Mouse (Mus musculus) stomach, embryonic 14.5 days (tissue): ENCODE measurements around the gene Stard8. TPM values are rescaled to one million over a fixed set of nuclear protein-coding genes. Genes with fewer than 3 reads are reported as not detected.
"Not testable (repeated sequence)": the region's sequence is repeated elsewhere in the genome, so short reads cannot be mapped to it uniquely, and the experiment has no call there.

Experiments
- ATAC-seq: fragments of 200-750 bp; cut with Nextera tagmentation; 2 replicates; pipeline ENCODE4 v1.8.0; 2017; ENCODE audit warnings: low read depth, moderate TSS enrichment; ENCODE audit not compliant: insufficient number of reproducible peaks, insufficient read depth, low FRiP score
- H3K27ac ChIP-seq: fragments of 300-500 bp; sonication (generic); 2 replicates; pipeline ENCODE4 v1.5.1; 2014; ENCODE audit warnings: mild to moderate bottlenecking, low read length, moderate library complexity, mixed read lengths
- H3K27me3 ChIP-seq: fragments of 300-500 bp; sonication (generic); 2 replicates; pipeline ENCODE4 v1.6.1; 2014; ENCODE audit warnings: low read length, control low read depth, mixed read lengths; ENCODE audit not compliant: control insufficient read depth, insufficient read depth
- H3K36me3 ChIP-seq: fragments of 300-500 bp; sonication (generic); 2 replicates; pipeline ENCODE4 v1.6.1; 2014; ENCODE audit warnings: mild to moderate bottlenecking, control low read depth, low read length, moderate library complexity, mixed read lengths; ENCODE audit not compliant: control insufficient read depth, insufficient read depth
- H3K4me1 ChIP-seq: fragments of 300-500 bp; sonication (generic); 2 replicates; pipeline ENCODE4 v1.6.1; 2014; ENCODE audit warnings: low read length, control low read depth, mixed read lengths; ENCODE audit not compliant: control insufficient read depth, insufficient read depth
- H3K4me2 ChIP-seq: fragments of 300-500 bp; sonication (generic); replicated peaks from 2 replicates; pipeline ENCODE4 v1.6.1; 2014; ENCODE audit warnings: low read depth, low read length, control low read depth
- H3K4me3 ChIP-seq: fragments of 300-500 bp; sonication (generic); 2 replicates; pipeline ENCODE4 v1.5.1; 2014; ENCODE audit warnings: low read depth, low read length, control low read depth
- H3K9ac ChIP-seq: fragments of 300-500 bp; sonication (generic); replicated peaks from 2 replicates; pipeline ENCODE4 v1.6.1; 2014; ENCODE audit warnings: low read depth, mild to moderate bottlenecking, control low read depth, low read length, moderate library complexity, mixed read lengths
- H3K9me3 ChIP-seq: fragments of 300-500 bp; sonication (generic); 2 replicates; pipeline ENCODE4 v1.6.1; 2016; ENCODE audit warnings: low read depth, low read length, control low read depth; ENCODE audit not compliant: control insufficient read depth
- WGBS: fragments of 180-500 bp; shearing (Covaris S2); extraction: QIAGEN DNeasy Blood & Tissue Kit; methylation state at CpG from one replicate; pipeline ENCODE4 v1.1.7; 2014; 5-methylcytosine and 5-hydroxymethylcytosine counted together
- polyA plus RNA-seq: library from polyadenylated mRNA; unstranded; fragments of >200 nt; fragmentation: Nextera tagmentation; extraction: Ambion mirVana; gene quantifications from 2 replicates; pipeline ENCODE4 v1.2.1, GENCODE M21; 2014

Stard8 gene
- polyA plus RNA-seq, 1 experiment from 2014 or later: 5.2 TPM

- no peaks in the 10 kb centered on the region for H3K27me3 ChIP-seq
- no peaks in the 10 kb centered on the region for H3K4me1 ChIP-seq
- H3K9me3 ChIP-seq: no peaks in the 10 kb centered on the region
- no peak for ATAC-seq
- WGBS: 70% methylated on average over 9 of the region's 9 CpGs
- no peaks in the 10 kb centered on the region for H3K36me3 ChIP-seq
- H3K4me2 ChIP-seq: no peak overlapping the region
- H3K27ac ChIP-seq: no peak overlapping the region
- H3K4me3 ChIP-seq: no peak overlapping the region
- H3K9ac ChIP-seq: no peak overlapping the region
Observed at GRCm38 (mm10) chrX:99067671-99068151, 64.7 kb downstream of the Stard8 start.

GRCm38 (mm10) chrX:99071188-99071587 is 68.1 kb downstream of the Stard8 start:
- Histone ChIP-seq H3K9ac (no peak overlapping the region), H3K27me3 (no peaks in the 10 kb centered on the region), H3K9me3 (no peaks in the 10 kb centered on the region), H3K4me1 (no peaks in the 10 kb centered on the region), H3K36me3 (no peaks in the 10 kb centered on the region), H3K4me2 (no peak overlapping the region), H3K4me3 (no peak overlapping the region), H3K27ac (no peak overlapping the region)
- no peak for ATAC-seq
- WGBS: 94% methylated on average over 7 of the region's 7 CpGs

GRCm38 (mm10) chrX:99072596-99072995 is 69.5 kb downstream of the Stard8 start:
- Histone ChIP-seq H3K36me3 (no peaks in the 10 kb centered on the region), H3K4me1 (no peaks in the 10 kb centered on the region), H3K9ac (no peak overlapping the region), H3K27me3 (no peaks in the 10 kb centered on the region), H3K4me3 (no peak overlapping the region), H3K9me3 (no peaks in the 10 kb centered on the region), H3K27ac (no peak overlapping the region), H3K4me2 (no peak overlapping the region)
- 93% methylated on average over 13 of the region's 13 CpGs for WGBS
- no peak for ATAC-seq

GRCm38 (mm10) chrX:99075111-99075510 is 72.1 kb downstream of the Stard8 start:
- Histone ChIP-seq H3K4me2 (no peak overlapping the region), H3K9me3 (no peaks in the 10 kb centered on the region), H3K9ac (no peak overlapping the region), H3K4me1 (no peaks in the 10 kb centered on the region), H3K36me3 (no peaks in the 10 kb centered on the region), H3K27ac (no peak overlapping the region), H3K4me3 (no peak overlapping the region), H3K27me3 (no peaks in the 10 kb centered on the region)
- no peak for ATAC-seq
- 74% methylated on average over 5 of the region's 5 CpGs for WGBS

GRCm38 (mm10) chrX:99076460-99076859 is 73.4 kb downstream of the Stard8 start:
- Histone ChIP-seq H3K9me3 (no peaks in the 10 kb centered on the region), H3K27me3 (no peaks in the 10 kb centered on the region), H3K4me2 (no peak overlapping the region), H3K4me1 (no peaks in the 10 kb centered on the region), H3K27ac (no peak overlapping the region), H3K4me3 (no peak overlapping the region), H3K36me3 (no peaks in the 10 kb centered on the region), H3K9ac (no peak overlapping the region)
- WGBS: 69% methylated on average over 4 of the region's 4 CpGs
- ATAC-seq: no peak

GRCm38 (mm10) chrX:99078374-99078892 is 75.4 kb downstream of the Stard8 start:
- H3K36me3 ChIP-seq, H3K27me3 ChIP-seq, H3K27ac ChIP-seq, H3K4me1 ChIP-seq, H3K4me2 ChIP-seq, H3K9ac ChIP-seq, H3K4me3 ChIP-seq, H3K9me3 ChIP-seq: not testable (repeated sequence)
- 87% methylated on average over 5 of the region's 7 CpGs for WGBS
- 0 out of 2 replicates have a peak, but pooled peaks have one; percentile 37 for ATAC-seq

GRCm38 (mm10) chrX:99092704-99093103 is 89.7 kb downstream of the Stard8 start:
- H3K4me3 ChIP-seq: no peak overlapping the region
- H3K9me3 ChIP-seq: no peaks in the 10 kb centered on the region
- H3K36me3 ChIP-seq: no peaks in the 10 kb centered on the region
- no peak for ATAC-seq
- H3K4me2 ChIP-seq: no peak overlapping the region
- no peaks in the 10 kb centered on the region for H3K27me3 ChIP-seq
- H3K27ac ChIP-seq: no peak overlapping the region
- 70% methylated on average over 2 of the region's 2 CpGs for WGBS
- no peaks in the 10 kb centered on the region for H3K4me1 ChIP-seq
- no peak overlapping the region for H3K9ac ChIP-seq

GRCm38 (mm10) chrX:99111088-99111724 is 108.2 kb downstream of the Stard8 start:
- H3K9ac ChIP-seq, H3K27ac ChIP-seq, H3K4me2 ChIP-seq, H3K9me3 ChIP-seq, H3K4me3 ChIP-seq, H3K4me1 ChIP-seq, H3K36me3 ChIP-seq, H3K27me3 ChIP-seq: not testable (repeated sequence)
- 64% methylated on average over 7 of the region's 10 CpGs for WGBS
- peak; percentile 69 for ATAC-seq

GRCm38 (mm10) chrX:99119510-99119909 is 116.5 kb downstream of the Stard8 start:
- WGBS: 89% methylated on average over 5 of the region's 5 CpGs
- H3K27ac ChIP-seq: no peak overlapping the region
- H3K36me3 ChIP-seq: no peaks in the 10 kb centered on the region
- no peak overlapping the region for H3K4me3 ChIP-seq
- no peaks in the 10 kb centered on the region for H3K4me1 ChIP-seq
- H3K9me3 ChIP-seq: no peaks in the 10 kb centered on the region
- no peak overlapping the region for H3K4me2 ChIP-seq
- H3K27me3 ChIP-seq: no peaks in the 10 kb centered on the region
- no peak for ATAC-seq
- no peak overlapping the region for H3K9ac ChIP-seq
